Mouse (Mus musculus): ENCODE results near the gene Bap1. TPM values are rescaled to one million over a fixed set of nuclear protein-coding genes. Genes with fewer than 3 reads are reported as not detected.

Gene Bap1
- total RNA-seq, 2 experiments from 2014 or later: 112 to 123 TPM

Other genes with a start within 250 kb of the Bap1 start
- gene Spcs1, start 249.8 kb upstream of the Bap1 start, total RNA-seq (2021): 100 to 1,000 TPM; 158 to 166 TPM
- 100 to 1,000 TPM; 107 to 110 TPM for gene Pbrm1, start 232.3 kb upstream of the Bap1 start, total RNA-seq (2021)
- gene Gnl3, start 232.3 kb upstream of the Bap1 start, total RNA-seq (2021): 10 to 100 TPM; 68.3 to 79.3 TPM
- gene Smim4, start 122.5 kb upstream of the Bap1 start, total RNA-seq (2021): 10 to 100 TPM; 24.8 to 25.7 TPM
- gene Nt5dc2, start 120.4 kb upstream of the Bap1 start, total RNA-seq (2021): 10 to 100 TPM; 16.9 to 19.4 TPM
- 10 to 100 TPM; 23.9 to 30.5 TPM for gene Stab1, start 82.8 kb upstream of the Bap1 start, total RNA-seq (2021)
- 1 to 10 TPM; 1.4 to 1.7 TPM for gene Tnnc1, start 43.1 kb upstream of the Bap1 start, total RNA-seq (2021)
- gene Nisch, start 34.5 kb upstream of the Bap1 start, total RNA-seq (2021): 100 to 1,000 TPM; 446 to 469 TPM
- 1 to 10 TPM; 2.5 to 2.6 TPM for gene Sema3g, start 33.6 kb upstream of the Bap1 start, total RNA-seq (2021)
- 1 to 10 TPM; 5.3 to 5.8 TPM for gene Phf7, start 133 bp upstream of the Bap1 start, total RNA-seq (2021)
- 1 to 10 TPM; 1.8 to 2.4 TPM for gene Dnah1, start 72.4 kb downstream of the Bap1 start, total RNA-seq (2021)
- 10 to 100 TPM; 60.9 to 61.4 TPM for gene Capn7, start 85.2 kb downstream of the Bap1 start, total RNA-seq (2021)
- gene Sh3bp5, start 184.6 kb downstream of the Bap1 start, total RNA-seq (2021): 100 to 1,000 TPM; 140 to 147 TPM
- 10 to 100 TPM; 14.5 to 15.5 TPM for gene Eaf1, start 242.9 kb downstream of the Bap1 start, total RNA-seq (2021)
- gene Mettl6, start 243.6 kb downstream of the Bap1 start, total RNA-seq (2021): 10 to 100 TPM; 31.8 to 33.9 TPM

Measured in left cerebral cortex, postnatal 4 days (tissue).